Mouse (Mus musculus) right cerebral cortex, postnatal 25 days (tissue): ENCODE results near the gene Hcn1.

Experiments
- DNase-seq: peaks from one replicate; pipeline ENCODE4 v3.0.0; 2022

Gene Hcn1

DNA sequence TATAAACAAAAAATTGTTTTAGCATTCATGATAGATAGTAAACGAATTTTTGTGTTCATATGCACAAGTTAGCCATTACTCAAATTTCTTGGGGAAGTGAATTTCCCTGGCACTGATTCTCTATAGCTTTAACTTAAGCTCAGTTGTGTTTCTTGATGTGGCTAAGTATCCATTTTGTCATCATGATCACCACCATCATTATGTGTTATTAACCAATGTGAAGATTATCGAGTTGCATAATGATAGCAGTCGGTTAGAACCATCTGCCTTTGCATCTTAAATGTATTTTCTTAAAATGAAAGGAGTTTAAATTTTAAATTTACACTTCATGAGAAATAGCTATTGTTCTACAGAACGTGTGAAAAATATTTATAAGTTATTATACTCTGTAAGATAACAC, 426.5 kb downstream of the Hcn1 start:
- no peak for DNase-seq

DNA sequence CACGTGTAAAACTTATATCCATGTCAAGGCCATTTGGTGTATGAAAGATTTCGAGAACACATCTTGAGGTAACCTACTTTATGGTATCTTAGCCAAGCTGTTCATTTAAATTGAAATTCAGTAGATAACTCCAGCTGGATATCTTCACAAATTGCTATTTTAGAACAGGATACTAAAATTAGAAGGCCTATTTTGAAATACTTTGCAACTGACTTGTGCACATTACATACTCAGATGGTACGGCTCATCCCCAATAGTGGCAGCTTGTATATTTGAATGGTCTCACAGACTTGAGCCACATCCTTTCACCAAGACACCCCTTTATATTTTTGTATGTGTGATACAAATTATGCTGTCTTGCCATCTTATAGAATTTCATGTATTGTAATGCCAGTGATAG, 427.5 kb downstream of the Hcn1 start:
- DNase-seq, result no peak

DNA sequence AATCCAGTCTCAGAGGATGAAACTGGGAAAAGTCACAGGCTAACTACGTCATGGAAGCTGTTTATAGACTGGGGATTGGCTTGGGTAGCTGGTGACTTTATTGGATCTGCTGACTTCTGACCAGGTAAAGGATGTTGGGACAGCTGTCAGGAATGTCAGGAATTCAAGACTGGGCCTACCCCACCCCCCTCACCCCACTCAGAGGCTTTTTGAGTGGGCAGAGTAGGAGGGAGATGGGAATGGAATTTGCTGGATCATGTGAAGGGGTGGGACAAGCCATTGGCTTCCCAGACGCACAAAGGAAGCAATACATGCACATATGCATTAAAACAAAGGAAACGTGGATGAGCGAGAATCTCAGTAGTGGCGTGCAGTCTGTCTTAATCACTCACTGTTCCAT, 433.5 kb downstream of the Hcn1 start:
- no peak for DNase-seq
